Mouse (Mus musculus) c-Kit-positive CD71-positive TER-119-negative erythroid progenitor cells, embryonic 14.5 days (primary cell): ENCODE measurements at regions not wholly inside any gene's neighbourhood (a gene's known extent, or its start where the extent isn't known, plus 50 kb on each side); places are given as distances from the start of the nearest gene placed in this dataset.

ENCODE experiments used
- DNase-seq: peaks from one replicate; pipeline ENCODE4 v3.0.0-alpha.2; 2013; ENCODE audit warnings: low read depth

DNA sequence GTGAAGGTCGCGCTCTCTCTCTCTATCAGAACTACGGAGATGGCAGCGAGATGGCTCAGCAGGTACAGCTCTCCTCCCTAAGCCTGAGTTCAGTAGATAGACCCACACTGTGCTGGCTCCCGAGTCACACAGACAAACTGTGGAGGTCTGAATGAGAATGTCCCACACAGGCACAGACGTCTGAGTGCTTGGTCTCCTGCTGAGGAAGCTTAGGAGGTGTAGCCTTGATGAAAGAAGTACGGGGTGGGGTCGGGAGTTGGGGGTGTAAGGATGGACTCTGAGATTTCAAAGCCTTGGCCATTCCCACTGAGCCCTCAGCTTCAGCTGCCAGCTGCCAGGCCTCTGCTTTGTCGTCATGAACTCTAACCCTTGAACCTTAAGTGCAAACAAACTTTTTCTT is 134.2 kb upstream of the Foxn2 start:
- DNase-seq = no peak

DNA sequence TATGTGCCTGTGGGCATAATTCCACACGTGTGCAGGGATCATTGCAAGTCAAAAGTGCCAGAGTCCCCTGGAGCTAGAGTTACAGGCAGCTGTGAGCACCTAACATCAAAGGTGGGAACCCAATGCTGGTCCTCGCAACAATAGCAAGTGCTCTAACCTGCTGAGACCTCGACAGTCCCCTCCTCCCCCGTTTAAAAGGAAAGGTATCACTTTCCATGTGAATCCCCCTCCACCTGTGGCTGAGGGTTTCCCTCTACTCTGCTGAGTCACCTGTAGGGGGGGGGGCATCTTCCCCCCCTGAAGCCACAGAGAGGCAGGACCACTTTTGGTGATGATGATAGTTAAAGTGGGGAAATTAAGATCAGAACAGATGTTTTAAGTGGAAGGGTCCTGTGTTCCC is 133.4 kb upstream of the Foxn2 start:
- no peak for DNase-seq

DNA sequence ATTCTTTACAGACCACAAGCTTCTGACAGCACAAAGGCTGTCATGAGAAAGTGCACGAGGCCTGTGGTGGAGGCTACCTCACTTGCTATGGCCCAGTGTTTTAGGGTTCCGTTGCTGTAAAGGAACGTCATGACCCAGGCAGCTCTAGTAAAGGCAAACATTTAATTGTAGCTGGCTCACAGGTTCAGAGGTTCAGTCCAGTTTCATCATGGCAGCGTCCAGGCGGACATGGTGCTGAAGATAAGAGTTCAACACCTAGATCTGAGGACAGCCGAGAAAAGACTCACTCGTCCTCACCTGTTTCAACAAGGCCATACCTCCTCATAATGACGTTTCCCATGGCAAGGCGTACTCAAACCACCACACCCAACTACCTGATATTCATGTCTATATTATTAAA is 132.7 kb upstream of the Foxn2 start:
- no peak for DNase-seq

DNA sequence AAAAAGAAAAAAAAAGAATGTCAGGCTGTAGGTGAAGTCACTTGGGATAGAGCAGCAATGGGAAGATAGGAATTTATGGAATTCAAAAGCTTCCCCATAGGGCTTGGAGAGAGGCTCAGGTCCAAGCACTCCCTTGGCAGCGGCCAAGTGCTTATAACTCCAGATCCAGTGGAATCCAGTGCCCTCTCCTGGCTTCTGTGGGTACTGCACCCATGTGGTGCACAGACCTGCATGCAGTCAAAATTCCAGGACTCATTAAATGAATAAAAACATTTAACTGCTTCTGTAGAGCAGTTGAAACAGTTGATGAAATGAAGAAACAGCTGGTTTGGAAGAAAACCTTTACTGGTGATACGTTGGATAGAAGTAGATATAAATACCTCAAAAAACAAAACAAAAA is 127.6 kb upstream of the Foxn2 start:
- no peak for DNase-seq

DNA sequence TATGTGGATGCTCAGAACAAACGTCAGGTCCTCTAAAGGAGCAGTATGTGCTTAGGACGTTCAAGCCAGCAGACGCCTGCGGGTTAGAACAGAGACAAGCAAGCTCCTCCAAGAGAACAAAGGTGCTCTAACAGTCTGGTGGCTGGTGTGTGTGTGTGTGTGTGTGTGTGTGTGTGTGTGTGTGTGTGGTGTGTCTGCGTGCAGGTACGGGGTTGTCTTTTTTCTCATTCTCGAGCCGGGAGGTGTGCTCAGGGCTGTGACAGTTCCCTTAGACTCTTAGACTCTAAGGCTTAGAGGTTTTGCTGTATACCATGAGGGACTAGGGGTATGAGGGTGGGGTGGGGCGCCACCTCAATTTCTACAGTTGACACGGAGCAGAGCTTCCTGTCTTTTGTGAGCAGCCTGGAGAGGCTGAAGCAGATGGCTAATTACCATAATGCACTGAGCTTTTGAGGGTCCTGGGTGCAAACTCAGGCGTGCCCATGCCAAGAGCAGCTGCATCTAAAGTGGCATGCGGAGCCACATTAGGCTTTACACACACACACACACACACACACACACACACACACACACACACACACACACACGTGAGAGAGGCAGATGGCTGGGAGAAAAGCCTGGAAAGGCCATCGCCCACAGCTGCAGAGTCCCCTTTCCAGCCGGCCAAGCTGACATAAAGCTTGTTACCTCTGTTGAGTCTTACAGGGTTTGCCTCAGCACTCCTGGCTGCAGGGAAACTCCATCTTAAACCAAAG is 124.1 kb upstream of the Foxn2 start:
- no peak for DNase-seq

DNA sequence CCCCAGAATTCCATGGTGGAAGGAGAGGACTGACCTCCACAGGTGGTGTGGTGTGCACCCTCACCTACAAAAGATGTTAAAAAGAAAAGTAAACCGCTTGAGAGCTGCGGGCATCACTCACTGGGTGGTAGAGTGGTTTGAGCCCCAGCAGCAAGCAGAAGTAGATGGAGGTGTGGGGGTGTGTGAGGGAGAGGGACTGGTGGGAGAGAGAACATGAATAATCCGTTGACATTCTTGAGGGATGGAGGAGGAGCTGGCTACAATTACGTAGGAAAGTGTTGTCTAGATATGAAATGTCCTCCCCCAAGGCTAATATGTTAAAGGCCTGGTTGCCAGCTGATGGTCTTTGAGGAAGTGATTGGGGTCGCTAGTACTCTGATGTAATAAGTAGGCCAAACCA is 123.2 kb upstream of the Foxn2 start:
- DNase-seq = no peak

DNA sequence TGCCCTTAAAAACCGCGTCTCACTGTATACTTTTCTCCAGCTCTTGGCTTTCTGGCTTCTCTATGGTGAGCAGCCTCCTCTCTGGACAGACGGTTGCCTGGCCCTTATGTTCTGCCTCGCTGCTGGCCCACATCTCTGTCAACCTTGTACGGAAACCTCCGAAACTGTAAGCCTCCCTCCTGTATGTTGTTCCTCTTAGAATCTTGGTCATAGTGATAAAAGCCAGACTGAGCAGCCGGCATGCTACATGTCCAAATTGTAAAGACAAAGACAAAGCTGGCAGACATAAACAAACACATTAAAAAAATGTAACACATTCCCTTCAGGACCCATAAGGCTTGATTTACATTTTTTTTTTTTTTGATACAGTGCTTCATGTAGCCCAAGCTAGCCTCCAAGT is 122.7 kb upstream of the Foxn2 start:
- DNase-seq = no peak

DNA sequence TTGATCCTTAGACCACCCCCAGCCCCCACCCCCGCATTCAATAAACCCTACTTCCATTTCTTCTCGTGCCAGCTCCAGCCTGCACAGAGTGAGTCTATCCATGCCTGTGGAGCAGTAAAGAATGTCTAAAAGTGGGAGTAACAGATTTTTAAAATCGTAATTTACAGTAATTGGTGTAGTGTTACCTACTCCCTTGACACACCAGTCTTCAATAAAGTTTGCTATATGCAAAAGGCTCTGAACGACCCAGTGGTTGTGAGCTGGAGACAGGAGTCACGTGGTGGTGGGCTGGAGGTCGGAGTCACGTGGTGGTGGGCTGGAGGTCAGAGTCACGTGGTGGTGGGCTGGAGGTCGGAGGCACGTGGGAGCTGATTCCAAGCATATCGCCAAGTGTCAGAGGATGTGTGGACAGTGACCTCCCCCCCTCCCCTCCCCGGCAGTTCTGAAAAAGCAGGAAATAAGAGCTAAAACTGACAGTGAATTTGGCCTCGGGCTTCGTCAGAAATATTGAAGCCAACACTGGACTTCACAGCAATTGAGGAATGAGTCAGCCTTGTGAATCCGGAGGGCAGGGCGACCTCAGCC is 122.2 kb upstream of the Foxn2 start:
- no peak for DNase-seq

DNA sequence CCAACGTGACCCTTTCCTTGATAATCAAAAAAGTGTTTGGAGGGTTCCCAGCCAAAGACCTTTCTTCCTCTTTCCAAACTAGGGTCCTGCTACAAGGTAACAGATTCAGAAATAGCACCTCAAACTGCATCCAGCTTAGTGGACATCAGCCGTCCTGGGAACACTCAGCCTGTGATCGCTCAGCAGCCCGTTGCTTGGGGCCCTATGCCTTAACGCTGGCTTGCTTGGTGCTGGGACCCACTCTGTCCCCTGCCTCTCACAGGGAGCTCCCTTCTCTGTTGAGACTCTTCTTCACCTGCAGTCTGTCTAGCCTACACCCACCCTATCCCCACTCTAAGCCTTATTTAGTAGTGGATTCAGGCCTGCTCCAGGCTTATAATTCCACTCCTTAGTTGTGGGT is 121.6 kb upstream of the Foxn2 start:
- no peak for DNase-seq

DNA sequence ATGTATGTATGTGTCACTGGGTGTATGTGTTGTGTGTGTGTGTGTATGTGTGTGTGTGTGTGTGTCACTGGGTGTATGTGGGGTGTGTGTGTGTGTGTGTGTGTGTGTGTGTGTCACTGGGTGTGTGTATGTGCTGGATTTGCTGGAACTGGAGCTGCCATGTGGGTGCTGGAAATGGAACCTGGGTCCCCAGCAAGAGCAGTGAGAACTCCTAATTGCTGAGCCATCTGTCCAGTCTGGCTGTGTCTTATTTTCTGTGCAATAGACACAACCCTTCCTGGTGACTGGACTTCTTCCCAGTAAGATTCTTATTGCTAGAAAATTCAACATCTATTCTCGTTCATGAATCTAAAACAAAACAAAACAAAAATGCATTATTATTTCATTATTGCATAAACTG is 119.8 kb upstream of the Foxn2 start:
- DNase-seq = no peak

DNA sequence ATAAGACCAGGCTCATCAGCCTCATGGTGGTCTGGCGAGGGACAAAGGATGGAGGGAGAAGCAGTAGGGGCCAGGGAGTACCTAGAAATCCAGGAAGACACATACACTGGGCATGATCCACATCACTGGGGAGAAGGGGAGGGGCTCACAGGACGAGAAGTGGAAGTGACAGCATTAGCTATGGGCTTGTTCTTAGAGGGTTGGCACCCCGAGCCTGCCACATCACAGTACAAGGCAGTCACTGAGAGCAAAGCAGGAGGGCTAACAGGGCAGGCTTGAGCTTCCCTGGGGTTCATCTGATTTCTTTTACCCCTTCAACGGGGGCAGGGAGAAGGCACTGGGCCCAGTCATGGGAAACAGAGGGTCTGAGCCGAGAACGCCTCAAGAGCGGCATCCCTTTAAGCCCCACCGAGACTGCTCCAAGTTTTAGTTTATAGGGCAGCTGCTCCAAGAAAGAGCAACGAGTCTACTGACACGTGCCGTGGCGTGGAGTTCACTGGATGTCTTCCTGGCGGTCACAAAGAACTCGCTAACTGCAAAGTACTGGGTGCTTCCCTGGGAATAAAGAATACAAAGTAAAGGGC is 115.1 kb upstream of the Foxn2 start:
- DNase-seq = no peak

DNA sequence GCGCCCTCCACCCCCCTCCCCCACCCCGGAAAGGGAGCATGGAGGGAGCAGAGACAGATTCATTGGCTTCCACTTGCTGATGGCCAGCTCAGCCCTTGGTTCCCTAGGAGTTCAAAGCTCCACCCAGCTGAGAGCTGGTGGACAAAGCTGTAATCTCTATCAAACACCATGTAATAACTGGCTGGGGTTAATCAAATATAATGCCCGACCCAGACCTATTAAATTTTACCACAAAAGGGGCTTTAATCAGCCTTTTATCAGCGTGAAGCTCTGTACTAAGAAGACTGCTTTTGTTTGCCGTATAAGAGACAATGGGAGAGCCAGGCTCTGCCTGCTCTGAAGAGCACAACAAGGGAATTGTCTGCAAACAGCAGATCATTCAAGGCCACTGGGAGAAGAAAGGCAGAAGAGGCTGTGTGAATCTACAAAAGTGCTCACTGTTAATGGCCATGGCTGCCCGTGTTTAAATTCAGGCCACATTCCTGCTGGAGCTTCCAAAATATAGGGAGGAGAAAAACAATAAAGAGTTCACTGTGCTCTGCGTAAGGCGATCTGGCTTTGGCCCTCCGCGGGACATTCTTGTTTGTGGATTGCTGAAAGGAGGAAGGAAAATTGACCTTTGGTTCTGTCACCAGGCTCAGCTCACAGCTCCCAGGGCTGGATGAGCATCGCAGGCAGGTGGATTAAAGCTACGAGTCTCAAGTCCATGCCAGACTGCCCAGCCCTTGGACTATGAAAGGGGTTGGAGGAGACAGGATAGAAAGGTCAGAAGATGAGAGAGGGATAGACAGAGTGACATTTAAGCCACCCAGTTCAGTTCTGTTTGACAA is 114.4 kb upstream of the Foxn2 start:
- no peak for DNase-seq

DNA sequence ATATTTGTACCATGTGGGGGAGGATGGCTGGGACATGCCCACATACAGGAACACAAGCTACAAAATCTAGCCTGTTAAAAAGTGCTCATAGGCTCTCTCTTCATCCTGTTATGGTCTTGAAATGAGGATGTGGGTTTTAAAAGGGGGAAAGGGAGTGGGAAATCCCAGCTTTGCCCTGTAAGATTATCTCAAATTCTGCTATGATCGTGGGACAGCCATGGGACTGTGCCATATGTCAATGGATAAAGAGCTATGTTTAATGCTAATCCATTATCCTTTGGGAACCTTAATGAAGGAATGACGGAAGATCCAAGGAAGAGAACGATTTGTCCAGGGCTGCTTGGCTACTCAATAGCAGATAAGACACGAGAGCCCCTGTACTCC is 113.8 kb upstream of the Foxn2 start:
- DNase-seq = no peak

DNA sequence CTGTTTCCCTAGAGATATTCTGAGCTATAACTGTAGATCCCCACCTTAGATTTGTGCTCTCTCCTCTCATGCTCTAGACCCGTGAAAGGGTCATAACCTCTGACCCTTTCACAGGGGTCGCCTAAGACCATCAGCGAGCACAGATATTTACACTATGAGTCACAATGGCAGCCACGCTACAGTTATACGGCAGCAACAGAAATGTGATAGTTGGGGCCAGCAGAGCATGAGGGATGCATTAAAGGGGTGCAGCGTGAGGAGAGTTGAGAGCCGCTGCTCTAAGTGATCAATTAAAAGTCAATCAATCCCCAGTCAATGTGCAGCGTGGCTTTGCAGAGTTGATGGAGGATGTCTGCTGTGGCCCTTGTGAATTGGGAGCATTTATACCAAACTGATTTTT is 112.7 kb upstream of the Foxn2 start:
- DNase-seq = no peak

DNA sequence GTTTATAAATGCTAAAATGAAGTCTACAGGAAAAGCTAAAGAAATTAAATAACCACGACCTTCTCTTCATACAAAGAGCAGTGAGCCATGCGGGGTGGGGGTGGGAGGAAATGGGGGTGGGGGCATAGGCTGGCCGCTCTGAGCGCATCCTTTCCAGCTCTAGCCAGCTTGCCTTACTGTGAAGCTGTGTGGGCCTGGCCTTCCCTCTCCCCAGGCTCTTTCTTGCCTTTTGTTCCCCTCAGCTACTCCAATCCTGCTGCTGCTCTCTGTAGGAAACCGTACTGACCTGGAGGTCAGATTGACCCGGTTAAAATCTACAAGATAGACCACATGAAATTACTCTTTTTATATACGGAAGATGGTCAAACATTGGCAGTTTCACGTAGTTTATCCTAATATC is 111.7 kb upstream of the Foxn2 start:
- DNase-seq = no peak

DNA sequence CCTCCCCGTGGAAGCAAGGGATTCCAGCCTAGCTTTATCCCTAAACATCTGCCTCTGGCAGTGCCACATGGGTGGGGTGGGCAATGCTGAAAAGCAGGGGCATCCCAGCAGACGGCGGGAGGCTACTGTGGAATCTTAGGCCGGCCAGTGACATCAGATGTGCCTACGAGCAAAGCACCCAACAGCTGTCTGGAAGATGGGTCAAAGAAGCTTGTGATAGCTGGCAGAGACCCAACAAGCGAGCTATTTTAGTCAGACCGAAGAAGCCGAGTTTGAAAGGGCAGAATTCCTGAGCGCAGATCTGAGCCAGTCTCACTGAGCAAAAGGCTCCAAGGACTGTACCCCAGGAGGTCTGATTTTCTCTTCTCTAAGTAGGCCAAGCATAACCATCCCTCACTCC is 110.8 kb upstream of the Foxn2 start:
- no peak for DNase-seq

DNA sequence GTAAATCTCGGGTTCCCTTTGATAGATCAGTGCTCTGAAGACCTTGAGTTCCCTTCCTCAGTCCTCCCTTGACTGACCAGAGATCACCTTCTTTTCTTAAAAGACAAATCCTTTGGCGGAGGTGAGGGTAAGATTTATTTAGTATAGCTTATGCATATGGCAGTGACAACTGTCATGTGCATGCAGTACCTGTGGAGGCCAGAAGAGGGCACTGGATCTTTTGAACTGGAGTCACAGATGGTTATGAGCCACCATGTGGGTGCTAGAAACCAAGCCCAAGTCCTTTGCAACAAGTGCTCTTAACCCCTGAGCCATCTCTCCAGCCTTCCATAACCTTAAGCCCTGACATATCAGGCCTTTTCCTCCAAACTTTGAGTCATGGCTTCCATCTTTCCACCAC is 110.4 kb upstream of the Foxn2 start:
- DNase-seq = no peak

DNA sequence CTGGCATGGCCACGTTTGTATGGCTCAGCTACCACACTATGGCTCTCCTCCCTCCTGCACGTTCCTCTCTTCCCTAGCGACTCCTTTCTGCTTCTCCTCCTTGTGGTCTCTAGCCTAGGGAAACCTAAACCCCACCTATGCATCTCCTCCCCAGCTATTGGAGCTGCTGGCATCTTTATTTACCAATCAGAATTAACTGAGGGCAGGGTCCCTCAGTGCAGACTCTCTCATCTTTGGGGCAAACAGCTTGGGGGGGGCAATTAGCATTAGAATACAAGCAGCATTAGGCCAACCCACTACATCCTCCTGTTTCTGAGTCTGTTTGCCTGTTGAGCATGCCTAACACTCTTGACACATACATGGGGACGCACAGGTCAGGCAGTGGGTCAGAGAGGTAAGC is 106.7 kb upstream of the Foxn2 start:
- no peak for DNase-seq

DNA sequence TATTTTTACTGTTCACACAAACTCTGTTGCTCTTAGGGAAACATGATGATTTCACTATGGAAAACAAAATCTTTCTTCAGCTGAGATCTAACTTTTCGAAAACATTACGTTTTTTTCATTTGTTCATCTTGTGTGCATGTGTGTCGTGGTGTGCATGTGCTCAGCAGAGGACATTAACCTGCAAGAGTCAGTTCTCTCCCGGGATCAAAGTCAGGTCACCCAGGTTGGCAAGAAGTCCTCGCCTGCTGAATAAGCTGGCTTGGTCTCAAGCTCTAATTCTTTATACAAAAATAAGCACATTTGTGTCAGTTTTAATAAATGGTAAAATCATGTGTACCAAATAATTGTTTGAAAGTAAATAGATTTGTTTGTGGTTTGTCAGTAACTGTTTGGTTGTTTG is 105.2 kb upstream of the Foxn2 start:
- DNase-seq = no peak

DNA sequence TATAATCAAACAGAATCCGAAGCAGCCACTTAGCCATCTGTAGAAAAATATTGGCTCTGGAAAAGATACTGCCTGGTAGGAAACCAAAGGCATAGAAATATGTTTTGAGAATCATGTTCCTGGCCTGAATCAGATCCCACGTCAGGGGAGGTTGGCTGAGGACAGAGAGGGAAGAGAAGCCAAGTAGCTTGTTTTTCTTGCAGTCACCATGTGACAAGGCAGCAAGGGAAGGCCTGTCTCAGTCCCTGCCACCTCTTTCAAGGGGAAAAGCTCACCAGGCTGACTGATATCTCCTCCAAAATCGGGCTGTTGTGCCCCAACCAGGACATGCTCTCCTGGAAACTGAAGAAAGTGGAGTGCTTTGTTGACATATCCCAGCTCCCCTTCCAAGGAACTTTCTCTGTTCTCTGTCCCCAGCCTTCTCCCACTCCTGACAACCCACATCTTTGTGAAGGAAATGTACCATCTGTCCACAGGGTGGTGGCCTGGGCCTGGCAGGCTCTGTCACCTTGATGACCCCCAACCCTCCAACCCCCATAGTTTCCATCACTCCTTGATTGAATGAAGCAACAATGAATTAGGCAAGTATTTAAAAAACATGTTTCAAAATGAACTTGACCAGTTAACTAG is 104.3 kb upstream of the Foxn2 start:
- no peak for DNase-seq

DNA sequence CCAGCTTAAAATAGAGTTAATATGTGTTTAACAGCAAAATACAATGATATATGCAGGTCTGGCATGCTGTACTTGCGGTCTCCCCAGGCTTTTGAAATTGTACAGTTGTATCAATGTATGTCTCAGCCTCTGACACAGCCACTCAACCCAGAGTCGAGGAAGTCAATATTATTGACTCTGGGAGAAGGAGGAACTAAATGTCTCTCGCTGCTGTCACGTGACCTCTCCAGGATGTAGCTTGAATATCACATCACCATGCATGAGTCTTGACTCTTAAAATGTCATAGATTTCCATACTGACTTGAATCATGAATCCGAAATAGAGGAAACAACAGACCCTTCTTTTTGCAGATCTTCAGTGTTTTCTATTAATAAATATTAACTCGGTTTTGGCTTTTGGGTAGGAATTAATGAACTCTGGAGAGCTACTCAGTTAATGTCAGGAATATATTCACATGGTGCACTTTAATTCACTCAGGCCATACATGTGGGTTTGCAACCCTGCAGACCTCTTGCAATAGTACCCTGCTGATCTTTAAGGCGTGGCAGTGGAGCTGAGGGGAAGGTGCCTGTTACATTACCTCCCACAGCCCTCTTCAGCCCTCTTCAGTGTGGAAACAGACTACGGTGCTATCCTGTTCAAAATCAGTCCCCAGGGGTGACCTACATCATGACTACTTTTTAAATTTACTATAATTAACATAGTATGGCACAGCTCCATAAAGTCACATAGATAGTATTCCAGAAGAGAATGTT is 102.7 kb upstream of the Foxn2 start:
- no peak for DNase-seq

DNA sequence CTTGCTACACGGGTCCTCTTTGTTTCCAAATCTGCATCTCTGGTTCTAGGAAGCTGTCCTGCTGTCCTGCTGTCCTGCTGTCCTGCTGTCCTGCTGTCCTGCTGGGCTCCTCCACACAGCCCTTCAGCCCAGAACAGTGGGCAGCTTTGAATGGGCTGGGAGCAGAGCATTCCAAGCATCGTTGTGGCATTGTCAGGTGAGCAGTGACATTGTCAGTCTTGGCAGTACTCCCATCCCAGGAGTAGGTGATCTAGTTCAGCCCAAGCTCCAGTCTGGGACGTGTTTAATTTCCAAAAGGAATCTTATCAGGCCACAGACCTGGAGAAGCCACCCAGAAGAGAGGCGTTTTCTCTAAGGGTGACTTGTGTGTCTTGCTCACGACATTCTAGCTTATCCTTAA is 99.4 kb upstream of the Foxn2 start:
- no peak for DNase-seq
